Mouse (Mus musculus) kidney, postnatal 0 days (tissue): ENCODE results near the gene Cep55. TPM values are rescaled to one million over a fixed set of nuclear protein-coding genes. Genes with fewer than 3 reads are reported as not detected.
A peak's percentile ranks its signal among the peaks of the same experiment; 100 is the strongest.

Experiments used
- ATAC-seq: fragments of 200-750 bp; cut with Nextera tagmentation; replicated peaks from 2 replicates; pipeline ENCODE4 v1.8.0; 2017; ENCODE audit warnings: low read depth, moderate number of reproducible peaks, moderate TSS enrichment, moderate library complexity; ENCODE audit not compliant: low FRiP score
- DNase-seq: peaks from one replicate; pipeline ENCODE4 v3.0.0-alpha.2; 2016; ENCODE audit warnings: low spot score
- H3K27ac ChIP-seq: fragments of 300-500 bp; sonication (generic); 2 replicates; pipeline ENCODE4 v1.5.1; 2014; ENCODE audit warnings: mild to moderate bottlenecking
- H3K27me3 ChIP-seq: fragments of 300-500 bp; sonication (generic); 2 replicates; pipeline ENCODE4 v1.6.1; 2014; ENCODE audit warnings: low read length, mixed read lengths; ENCODE audit not compliant: insufficient read depth
- H3K36me3 ChIP-seq: fragments of 300-500 bp; sonication (generic); 2 replicates; pipeline ENCODE4 v1.6.1; 2014; ENCODE audit warnings: low read length, mixed read lengths; ENCODE audit not compliant: insufficient read depth
- H3K4me1 ChIP-seq: fragments of 300-500 bp; sonication (generic); replicated peaks from 2 replicates; pipeline ENCODE4 v1.6.1; 2014; ENCODE audit warnings: antibody characterized with exemption, low read length, mixed read lengths; ENCODE audit not compliant: insufficient read depth
- H3K4me2 ChIP-seq: fragments of 300-500 bp; sonication (generic); 2 replicates; pipeline ENCODE4 v1.6.1; 2014; ENCODE audit warnings: mild to moderate bottlenecking, low read length, moderate library complexity, mixed read lengths
- H3K4me3 ChIP-seq: fragments of 300-500 bp; sonication (generic); replicated peaks from 2 replicates; pipeline ENCODE4 v1.5.1; 2014; ENCODE audit warnings: low read depth, low read length
- H3K9ac ChIP-seq: fragments of 300-500 bp; sonication (generic); 2 replicates; pipeline ENCODE4 v1.6.1; 2014; ENCODE audit warnings: low read depth, low read length
- H3K9me3 ChIP-seq: fragments of 300-500 bp; sonication (generic); replicated peaks from 2 replicates; pipeline ENCODE4 v1.6.1; 2016; ENCODE audit warnings: low read length, inconsistent platforms, mixed read lengths
- CTCF ChIP-seq: IDR thresholded peaks from 2 replicates; pipeline ENCODE4 v1.5.1; 2016; ENCODE audit warnings: antibody characterized with exemption, low read depth, mild to moderate bottlenecking, moderate library complexity
- WGBS: fragments of 180-500 bp; shearing (Covaris S2); extraction: QIAGEN DNeasy Blood & Tissue Kit; methylation state at CpG from one replicate; pipeline ENCODE4 v1.1.7; 2014; 5-methylcytosine and 5-hydroxymethylcytosine counted together
- polyA plus RNA-seq: library from polyadenylated mRNA; unstranded; fragments of >200 nt; fragmentation: Nextera tagmentation; extraction: Ambion mirVana; gene quantifications from 2 replicates; pipeline ENCODE4 v1.2.1, GENCODE M21; 2015

The Cep55 gene
- polyA plus RNA-seq, 1 experiment from 2014 or later = 13.8 TPM

GRCm38 (mm10) chr19:38029871-38030270 is 24.9 kb upstream of the Cep55 start:
- H3K4me1 ChIP-seq = peaks cover 44% of the 10 kb centered on the region
- peak overlapping the region; percentile 45 for H3K4me2 ChIP-seq
- H3K9me3 ChIP-seq = no peaks in the 10 kb centered on the region
- no peak overlapping the region for H3K9ac ChIP-seq
- H3K27ac ChIP-seq = peak overlapping the region; percentile 94
- H3K36me3 ChIP-seq = no peaks in the 10 kb centered on the region
- peak; percentile 63 for DNase-seq
- peak; percentile 44 for ATAC-seq
- H3K27me3 ChIP-seq = no peaks in the 10 kb centered on the region
- H3K4me3 ChIP-seq = no peak overlapping the region
- TF ChIP-seq CTCF = no peak
- 31% methylated on average over 3 of the region's 3 CpGs for WGBS

- H3K36me3 ChIP-seq = no peaks in the 10 kb centered on the region
- no peaks in the 10 kb centered on the region for H3K27me3 ChIP-seq
- ATAC-seq (0 out of 2 replicates have a peak, but pooled peaks have one; percentile 50), DNase-seq (peak; percentile 73)
- H3K4me3 ChIP-seq = no peak overlapping the region
- peak overlapping the region; percentile 94 for H3K27ac ChIP-seq
- no peak for TF ChIP-seq CTCF
- H3K9ac ChIP-seq = no peak overlapping the region
- 0% methylated on average over 15 of the region's 23 CpGs for WGBS
- peak overlapping the region; percentile 45 for H3K4me2 ChIP-seq
- peaks cover 39% of the 10 kb centered on the region for H3K4me1 ChIP-seq
- no peaks in the 10 kb centered on the region for H3K9me3 ChIP-seq
Measured at GRCm38 (mm10) chr19:38030673-38031137, 24.1 kb upstream of the Cep55 start.

DNA sequence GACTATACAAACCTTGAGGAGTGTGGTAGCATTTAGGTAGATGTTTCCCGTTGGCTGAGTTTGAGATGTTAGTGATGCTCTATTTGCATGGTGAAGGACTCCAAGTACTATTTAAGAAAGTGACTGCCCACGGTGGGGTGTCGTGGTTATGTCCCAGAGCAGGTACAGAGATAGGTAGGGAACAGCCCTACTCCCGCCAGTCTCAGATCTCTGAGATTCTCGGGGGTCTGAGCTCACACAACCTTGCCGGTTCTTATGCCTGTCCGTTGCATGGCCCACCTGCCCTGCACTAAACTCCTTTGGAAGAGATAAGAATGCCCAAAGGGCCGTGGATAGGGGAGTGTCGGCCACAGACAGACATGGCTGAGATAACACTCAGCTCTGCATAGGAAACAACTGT is 23.7 kb upstream of the Cep55 start:
- Histone ChIP-seq H3K4me2 (peak overlapping the region; percentile 45), H3K27ac (0 out of 2 replicates have a peak overlapping the region, but pooled peaks have one; percentile 19), H3K9ac (no peak overlapping the region), H3K4me1 (peaks cover 37% of the 10 kb centered on the region), H3K27me3 (no peaks in the 10 kb centered on the region), H3K36me3 (no peaks in the 10 kb centered on the region), H3K4me3 (no peak overlapping the region), H3K9me3 (no peaks in the 10 kb centered on the region)
- no peak for TF ChIP-seq CTCF
- ATAC-seq (no peak), DNase-seq (no peak)
- WGBS = 58% methylated on average over 9 of the region's 9 CpGs

GRCm38 (mm10) chr19:38032993-38033734 is 21.6 kb upstream of the Cep55 start:
- Histone ChIP-seq H3K4me2 (no peak overlapping the region), H3K27ac (peak overlapping the region; percentile 51), H3K9ac (no peak overlapping the region), H3K9me3 (no peaks in the 10 kb centered on the region), H3K4me1 (peaks cover 21% of the 10 kb centered on the region), H3K4me3 (no peak overlapping the region), H3K27me3 (no peaks in the 10 kb centered on the region), H3K36me3 (no peaks in the 10 kb centered on the region)
- TF ChIP-seq CTCF = no peak
- 72% methylated on average over 15 of the region's 15 CpGs for WGBS
- DNase-seq = no peak
- ATAC-seq = no peak

DNA sequence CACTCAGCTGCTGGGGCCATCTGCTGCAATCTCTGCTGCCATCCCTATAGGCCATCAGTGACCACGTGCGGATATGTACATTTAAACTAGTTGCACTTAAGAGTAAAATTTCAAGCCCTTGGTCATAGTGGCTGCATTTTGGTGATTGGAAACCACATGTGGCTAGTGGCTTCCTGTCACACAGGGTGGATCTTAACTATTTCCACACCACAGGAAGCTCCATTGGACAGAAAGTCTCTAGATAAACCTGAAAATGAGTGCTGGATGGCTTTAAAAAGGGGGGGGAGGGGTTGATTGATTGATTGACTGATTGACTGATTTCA is 21.1 kb upstream of the Cep55 start:
- Histone ChIP-seq H3K36me3 (no peaks in the 10 kb centered on the region), H3K4me3 (no peak overlapping the region), H3K27me3 (no peaks in the 10 kb centered on the region), H3K4me2 (no peak overlapping the region), H3K4me1 (peaks cover 17% of the 10 kb centered on the region), H3K9ac (no peak overlapping the region), H3K9me3 (no peaks in the 10 kb centered on the region), H3K27ac (no peak overlapping the region; the same call in 1 of the 2 replicates)
- 81% methylated on average over 2 of the region's 2 CpGs for WGBS
- TF ChIP-seq CTCF = no peak
- ATAC-seq (no peak), DNase-seq (no peak)

GRCm38 (mm10) chr19:38034696-38035095 is 20.1 kb upstream of the Cep55 start:
- ATAC-seq (no peak), DNase-seq (no peak)
- Histone ChIP-seq H3K4me2 (no peak overlapping the region), H3K9me3 (no peaks in the 10 kb centered on the region), H3K9ac (no peak overlapping the region), H3K4me3 (no peak overlapping the region), H3K36me3 (no peaks in the 10 kb centered on the region), H3K4me1 (peaks cover 8% of the 10 kb centered on the region), H3K27ac (no peak overlapping the region), H3K27me3 (no peaks in the 10 kb centered on the region)
- 68% methylated on average over 2 of the region's 2 CpGs for WGBS
- no peak for TF ChIP-seq CTCF
